Mouse (Mus musculus): ENCODE results near the gene Olfr391-ps.

The Olfr391-ps gene

GRCm38 (mm10) chr11:73802952-73803351 lies at the start of gene Olfr391-ps:
Gene Olfr391-ps, minus strand, starts transcription at chr11:73803052.
- no peak for DNase-seq (ENCODE audit: low spot score)

- DNase-seq (ENCODE audit: low spot score), result no peak
Measured at GRCm38 (mm10) chr11:73851354-73851753, 48.5 kb upstream of the Olfr391-ps start, which contains the start of gene Olfr393. Gene Olfr393, minus strand, starts transcription at chr11:73851454.

GRCm38 (mm10) chr11:73816949-73817348 lies 14.1 kb upstream of the Olfr391-ps start, which contains the start of gene Olfr392:
Gene Olfr392, minus strand, starts transcription at chr11:73817049.
- no peak for DNase-seq (ENCODE audit: low spot score)

- DNase-seq (ENCODE audit: low spot score), result no peak
Measured at GRCm38 (mm10) chr11:73782664-73783063, 20.2 kb downstream of the Olfr391-ps start, which contains the start of gene Olfr390. Gene Olfr390, plus strand, starts transcription at chr11:73782964.

- DNase-seq (ENCODE audit: low spot score), result no peak
Measured at GRCm38 (mm10) chr11:73780613-73781012, 22.2 kb downstream of the Olfr391-ps start, which contains the start of gene Olfr389. Gene Olfr389, minus strand, starts transcription at chr11:73780713.

- no peak for DNase-seq (ENCODE audit: low spot score)
Measured at GRCm38 (mm10) chr11:73759115-73759514, 43.7 kb downstream of the Olfr391-ps start.
